Mouse (Mus musculus) c-Kit-positive CD71-positive TER-119-positive erythroid progenitor cells, embryonic 14.5 days (primary cell): ENCODE data around the gene Parm1.

Source experiments
- DNase-seq: peaks from one replicate; pipeline ENCODE4 v3.0.0-alpha.2; 2013; ENCODE audit warnings: low spot score

Parm1 gene

DNA sequence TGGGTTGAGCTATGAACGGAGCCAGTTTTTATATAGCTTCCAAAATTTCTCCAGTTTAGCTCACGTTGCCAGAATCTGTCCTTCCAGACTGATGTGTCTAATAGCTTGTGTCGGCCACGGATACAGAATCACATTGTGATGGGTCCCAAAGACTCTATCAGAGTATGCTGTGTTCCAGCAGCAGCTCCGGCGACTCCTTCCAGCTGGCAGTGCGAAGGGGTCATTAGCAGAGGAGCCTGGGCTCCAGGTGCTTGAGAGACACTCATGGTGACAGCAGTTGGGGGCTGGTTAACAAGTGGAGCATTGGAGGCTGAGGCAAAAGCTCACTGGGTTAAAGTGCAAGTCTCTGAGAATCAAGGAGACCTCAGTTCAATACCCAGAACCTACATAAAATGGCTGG lies 61.5 kb downstream of the Parm1 start:
- no peak for DNase-seq

DNA sequence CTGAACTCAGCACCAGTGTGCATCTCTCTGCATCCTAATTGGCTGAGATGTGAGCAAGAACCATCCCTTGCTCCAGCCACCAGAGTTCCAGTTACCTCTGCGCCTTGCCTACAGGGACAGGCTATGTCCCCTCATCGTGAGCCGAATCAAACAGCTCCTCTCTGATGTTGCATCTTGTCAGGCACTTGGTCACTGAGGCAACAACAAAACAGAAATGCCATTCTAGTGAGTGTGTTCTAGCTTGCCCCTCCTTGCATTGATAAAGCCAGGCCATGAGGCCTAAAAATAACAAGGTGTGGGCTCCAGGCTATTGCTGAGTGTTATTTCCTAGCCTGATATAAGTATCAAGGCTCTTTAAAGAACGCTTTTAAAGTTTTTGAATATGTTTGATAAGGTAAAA lies 64.4 kb downstream of the Parm1 start:
- DNase-seq: no peak

DNA sequence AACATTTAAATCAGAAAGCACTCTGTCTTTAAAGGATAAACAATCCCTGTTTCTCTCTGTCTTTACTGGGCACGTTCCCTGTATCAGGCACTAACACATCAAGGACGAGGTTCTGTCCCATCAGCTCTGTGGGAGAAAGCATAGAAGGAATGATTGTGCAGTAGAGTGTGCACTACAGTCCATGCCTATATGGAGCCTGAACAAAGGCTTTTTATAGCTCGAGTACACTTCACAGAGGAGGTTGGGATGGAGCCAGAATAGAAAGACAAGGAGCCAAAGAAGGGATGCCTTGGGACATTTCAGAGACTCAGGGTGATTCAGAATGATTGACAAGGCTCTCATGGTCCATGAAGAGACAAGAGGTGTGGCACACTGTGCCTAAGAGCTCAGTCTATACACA lies 68.8 kb downstream of the Parm1 start:
- DNase-seq: no peak

DNA sequence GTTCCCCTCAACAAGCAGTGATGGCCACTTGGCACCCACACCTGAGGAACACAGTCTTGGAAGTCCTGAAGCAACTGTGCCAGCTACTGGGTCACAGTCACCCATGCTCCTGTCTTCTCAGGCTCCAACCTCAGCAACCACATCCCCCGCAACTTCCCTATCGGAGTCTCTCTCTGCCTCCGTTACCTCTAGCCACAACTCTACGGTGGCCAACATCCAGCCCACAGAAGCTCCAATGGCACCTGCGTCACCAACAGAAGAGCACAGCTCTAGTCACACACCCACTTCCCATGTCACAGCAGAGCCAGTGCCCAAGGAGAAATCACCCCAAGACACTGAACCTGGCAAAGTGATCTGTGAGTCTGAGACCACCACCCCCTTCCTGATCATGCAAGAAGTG lies 76.7 kb downstream of the Parm1 start:
- no peak for DNase-seq

DNA sequence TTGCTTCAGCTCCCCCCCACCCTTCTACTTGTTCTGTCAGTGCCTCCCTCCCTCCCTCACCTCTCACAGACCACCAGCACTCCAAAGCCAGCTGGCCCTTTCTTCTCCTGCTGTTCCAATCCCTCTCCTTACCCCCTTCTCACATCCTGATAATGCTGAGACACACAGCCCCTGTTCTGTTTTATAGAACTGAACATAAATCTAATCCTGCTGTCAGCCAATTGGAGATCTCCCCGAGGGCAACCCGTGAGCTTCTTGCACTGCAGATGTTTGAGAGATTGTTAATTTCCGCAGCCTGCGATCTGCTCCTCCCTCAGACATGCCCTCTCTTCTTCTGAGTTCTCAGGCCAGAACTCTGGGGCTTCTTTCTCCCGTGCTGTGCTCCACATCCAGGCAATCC lies 79.8 kb downstream of the Parm1 start:
- no peak for DNase-seq

DNA sequence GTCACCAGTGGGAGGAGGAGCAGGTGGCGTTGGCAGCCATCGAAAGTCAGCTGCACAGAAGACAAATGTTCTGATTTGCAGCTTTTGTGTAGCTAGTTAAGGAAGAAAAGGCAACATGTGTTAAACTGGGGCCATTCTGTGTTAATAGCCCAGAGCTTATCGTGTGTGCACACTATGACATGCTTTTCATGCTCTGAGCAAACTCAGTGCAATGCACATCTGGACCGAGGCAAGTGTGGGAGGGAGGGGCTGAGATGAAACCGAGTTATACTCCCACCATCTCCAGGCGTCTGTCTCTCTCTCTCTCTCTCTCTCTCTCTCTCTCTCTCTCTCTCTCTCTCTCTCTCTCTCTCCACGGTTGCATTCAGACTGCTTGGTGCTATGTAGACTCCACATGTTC lies 82.4 kb downstream of the Parm1 start:
- DNase-seq: no peak

DNA sequence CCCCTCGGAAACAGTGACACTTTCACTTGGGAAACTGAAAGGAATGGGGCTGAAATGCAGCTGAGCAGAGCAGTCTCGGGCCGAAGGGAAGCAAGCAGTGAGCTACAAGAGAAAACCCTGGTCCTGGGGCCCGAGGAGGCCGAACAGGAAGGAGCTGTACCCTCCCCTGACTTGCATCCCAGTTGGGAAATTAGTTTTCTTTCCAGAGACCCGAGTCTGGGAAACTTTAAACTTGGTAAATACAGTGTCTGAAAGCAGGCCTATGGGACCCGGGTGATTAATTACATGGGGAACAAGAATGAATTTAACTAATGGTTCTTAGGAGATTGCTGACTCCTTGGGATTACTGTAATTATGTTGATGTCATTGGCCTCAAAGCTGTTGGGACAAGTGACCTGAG lies 85.9 kb downstream of the Parm1 start:
- DNase-seq: no peak

DNA sequence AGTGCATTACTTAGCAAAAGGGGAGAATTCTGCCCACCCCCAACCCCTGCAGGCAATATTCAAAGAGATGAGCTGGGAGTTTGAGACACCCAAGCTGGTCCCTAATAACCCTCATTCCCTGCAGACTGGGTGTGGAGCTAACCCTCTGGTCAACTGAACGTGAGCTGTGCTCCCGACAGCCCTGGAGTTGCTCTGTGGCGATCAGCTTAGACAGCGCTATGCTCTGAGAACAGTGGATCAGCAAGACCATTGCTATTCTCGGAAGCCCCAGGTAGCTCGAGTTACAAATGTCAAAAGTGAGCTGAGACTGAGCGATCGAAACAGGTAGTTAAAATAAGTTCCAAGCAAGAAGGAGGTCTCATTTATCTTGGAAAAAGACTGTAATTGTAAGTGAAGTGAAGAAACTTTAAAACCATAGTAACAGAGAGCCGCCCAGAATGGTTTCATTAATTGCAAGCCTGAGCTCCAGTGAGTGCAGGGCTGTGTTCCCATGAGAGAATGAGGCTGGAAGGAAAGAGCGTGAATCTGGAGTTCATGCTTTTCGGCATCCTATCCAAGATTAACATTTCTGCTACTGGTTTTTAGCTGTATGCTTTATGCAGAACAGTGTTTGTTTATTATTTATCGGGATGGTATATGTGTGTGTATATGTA lies 86.5 kb downstream of the Parm1 start:
- DNase-seq: no peak

DNA sequence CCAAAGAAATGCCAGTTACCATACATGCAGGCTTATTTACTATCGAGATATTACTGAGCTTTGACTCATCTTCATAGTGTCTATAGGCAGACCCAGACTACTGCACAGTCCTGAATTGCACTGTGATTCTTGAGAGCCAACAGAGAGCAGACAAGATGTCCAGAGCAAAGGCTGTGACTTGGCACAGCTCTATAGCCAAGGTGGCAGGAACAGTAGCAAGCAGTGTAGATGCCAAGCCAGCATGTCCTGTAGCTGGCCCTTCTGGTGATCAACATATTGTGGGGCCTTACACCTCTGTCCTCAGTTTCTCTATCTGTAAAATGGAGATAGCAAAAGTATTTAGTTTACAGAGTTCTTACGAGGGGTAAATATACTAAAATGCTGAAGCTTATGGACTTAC lies 89.8 kb downstream of the Parm1 start:
- DNase-seq: no peak

DNA sequence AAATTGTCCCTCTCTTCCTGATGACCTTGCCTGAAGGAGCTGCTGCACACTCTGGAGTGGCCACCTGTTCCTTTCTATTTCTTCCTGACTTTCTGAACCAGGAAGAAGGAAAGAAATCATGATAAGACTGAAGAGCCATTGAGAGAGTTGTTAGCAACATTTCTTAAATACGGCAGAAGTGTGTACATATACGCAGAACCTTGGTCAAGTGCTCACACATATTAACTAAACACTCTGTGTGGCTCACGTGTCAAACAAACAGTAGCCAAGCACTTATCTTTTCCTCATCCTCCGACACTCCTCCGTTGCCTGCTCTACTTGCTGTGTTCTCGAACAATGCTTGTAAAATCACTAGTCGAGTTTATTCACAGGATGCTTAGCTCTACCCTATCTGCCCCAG lies 90.4 kb downstream of the Parm1 start:
- no peak for DNase-seq

DNA sequence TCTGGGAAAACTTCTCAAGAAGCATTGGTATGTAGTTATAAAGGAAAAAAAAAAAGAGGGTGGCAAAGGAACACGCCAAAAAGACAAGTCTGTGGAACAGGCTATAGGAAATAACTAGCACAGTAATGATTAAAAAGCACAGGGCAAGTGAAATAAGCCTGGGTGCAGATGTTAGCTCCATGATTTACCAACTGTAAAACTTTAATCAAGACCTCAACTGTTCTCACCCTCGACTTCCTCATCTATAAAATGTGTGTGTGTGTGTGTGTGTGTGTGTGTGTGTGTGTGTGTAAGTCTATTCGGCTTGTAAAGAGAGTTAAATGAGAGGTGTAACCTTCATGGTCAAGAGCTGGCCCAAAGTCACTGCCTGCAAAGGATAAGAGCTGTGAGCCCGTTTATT lies 91.6 kb downstream of the Parm1 start:
- no peak for DNase-seq

DNA sequence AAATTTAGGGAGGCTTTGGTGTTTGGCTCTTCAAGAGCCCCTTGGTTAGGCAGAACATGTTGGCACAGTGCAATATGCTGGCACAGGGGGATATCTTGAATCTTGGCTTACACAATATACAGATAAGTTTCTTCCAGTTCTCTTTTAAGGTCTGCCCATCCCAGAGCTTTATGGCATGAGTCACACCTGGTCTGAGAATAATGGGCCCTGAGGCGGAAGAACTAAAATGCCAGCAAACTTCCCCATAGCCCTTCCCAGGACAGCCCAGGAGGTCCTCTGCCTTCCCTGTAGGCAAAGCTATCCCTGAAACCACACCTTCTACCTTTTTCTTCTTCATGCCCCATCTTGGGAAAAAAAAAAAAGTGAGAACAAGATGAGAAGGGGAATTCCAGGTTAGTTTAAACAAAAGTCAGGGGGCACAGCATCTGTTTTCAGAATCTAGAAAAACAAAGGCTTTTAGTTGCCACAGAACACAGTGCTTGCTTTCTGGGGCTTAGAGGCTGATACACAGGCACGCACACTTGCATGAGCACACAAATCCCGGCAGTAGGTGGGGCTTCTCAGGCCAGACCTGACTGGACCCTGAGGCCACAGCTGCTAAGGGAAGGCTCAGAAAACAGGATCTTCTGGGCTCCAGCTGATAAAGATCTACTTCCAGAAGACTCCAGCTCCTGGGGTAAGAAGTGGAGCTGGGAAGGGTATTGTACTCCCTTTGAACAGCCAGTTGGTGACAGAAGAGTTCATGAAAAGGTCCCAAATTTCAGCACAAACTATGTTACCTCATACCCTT lies 92.3 kb downstream of the Parm1 start:
- DNase-seq: no peak

DNA sequence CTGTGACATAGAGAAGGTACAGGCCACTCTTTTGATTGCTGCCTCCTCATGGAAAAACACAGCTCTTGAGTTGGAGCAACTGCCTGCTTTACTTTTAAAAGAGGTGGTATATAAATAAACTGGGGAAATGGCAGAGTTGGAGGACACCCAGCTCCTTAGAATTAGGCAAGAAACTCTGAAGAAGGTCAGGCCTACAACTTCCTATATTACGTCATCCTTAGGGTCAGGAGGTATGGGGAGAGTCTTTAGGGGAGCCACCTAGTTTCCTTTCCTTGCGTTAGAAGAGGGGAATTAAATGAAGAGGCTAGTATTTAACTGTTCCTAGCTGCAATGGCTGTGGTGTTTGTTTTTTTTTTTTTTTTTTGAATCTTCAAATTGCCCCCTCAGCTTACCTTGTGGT lies 93.1 kb downstream of the Parm1 start:
- DNase-seq: no peak

DNA sequence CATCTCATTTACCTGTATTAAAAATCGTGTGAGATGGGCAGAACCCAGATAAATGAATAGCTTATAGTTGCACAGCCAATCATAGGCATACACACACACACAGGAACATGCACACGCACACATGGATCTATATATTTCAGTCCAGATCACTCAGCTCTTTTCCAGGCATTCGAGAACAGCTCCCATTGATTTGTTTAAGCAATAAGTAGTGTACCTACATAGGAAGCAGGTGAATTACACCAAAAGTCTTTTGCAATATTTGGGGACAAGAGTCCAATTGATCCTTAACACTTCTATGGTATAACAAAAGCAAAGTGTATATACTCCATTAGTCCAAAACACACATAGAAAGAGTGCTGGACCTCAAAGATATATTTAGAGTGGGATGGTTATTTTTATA lies 94.2 kb downstream of the Parm1 start:
- DNase-seq: no peak

DNA sequence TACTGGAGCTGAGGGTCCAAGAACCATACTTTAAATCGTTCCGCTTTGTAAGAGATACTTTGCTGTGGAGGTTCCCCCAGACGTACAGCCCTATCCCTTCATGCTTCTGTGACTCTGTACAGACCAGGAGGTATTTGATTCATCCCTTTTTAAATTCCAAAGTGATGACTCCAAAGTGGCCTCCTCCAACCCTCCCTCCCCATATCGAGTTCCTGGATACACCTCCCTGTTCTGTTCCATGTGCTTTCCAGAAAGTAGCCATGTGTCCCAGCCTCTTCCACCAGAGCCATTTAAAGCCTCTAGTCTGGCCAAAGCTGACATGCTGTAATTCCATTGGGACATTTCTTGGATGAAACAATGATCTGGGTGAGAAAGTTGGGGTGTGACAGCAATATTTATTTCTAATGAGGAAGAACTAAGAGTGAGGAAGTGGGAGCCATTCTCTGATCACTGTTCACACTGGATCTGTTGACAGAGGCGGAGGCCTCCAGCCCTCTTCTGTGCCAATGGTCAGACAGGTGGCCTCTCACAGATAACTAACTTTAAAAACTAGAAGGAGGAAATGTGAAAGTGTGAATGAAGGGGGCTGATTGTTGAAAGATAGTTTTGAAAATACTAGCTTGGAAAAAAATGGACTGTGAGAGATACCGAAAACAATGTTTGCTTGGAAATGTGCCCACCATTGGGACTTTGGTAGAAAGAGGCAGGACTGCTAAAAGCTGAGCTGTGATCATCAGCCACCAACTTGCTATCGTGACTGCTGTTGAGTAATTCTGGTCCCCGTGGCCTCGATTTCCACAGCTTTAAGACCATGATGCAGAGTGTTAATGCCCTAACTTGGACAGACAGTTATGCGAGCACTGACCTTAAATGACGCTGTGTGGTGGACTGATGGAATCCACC lies 100.2 kb downstream of the Parm1 start:
- no peak for DNase-seq

DNA sequence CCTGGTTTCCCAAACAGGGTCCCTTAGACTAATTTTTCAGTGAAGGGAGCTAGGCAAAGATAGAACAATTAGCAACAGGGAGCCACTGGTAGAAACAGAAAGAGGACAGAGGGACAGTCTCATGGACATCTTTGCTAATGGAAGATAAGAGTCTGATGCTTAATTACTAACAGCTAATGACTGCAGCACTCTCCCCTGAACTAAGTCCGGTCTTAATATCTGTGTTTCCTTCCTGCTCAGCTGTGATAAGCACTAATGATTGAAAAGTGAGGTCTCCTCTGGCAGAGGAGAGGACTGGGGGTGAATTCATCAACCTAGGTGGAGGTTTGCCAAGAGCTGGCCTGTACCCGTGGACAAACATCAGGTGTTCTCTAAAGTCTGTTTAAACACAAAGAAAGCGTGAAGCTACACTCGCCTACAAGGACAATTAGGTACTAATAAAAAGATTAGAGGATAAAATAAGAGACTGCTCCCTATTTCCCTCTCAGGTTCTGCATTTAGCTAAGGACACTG lies 101.3 kb downstream of the Parm1 start:
- no peak for DNase-seq

DNA sequence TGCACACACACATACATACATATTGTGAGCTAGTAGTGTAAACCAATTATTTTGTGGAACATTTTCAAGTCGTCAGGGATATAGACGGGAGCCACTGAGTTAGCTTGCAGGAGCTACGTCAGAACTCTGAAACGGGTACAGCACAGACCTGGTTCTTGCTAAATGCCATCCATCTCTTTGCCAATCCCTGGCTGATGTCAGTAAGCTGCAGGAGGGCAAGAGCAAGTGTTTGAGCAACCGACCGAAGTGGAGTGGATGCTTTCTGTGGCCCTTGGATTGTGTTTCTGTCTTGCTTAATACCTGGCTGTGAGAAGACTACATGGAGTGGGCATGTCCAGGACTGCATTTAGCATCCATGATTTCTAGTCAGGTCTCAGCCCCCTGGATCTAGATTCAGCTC lies 103.8 kb downstream of the Parm1 start:
- DNase-seq: no peak

DNA sequence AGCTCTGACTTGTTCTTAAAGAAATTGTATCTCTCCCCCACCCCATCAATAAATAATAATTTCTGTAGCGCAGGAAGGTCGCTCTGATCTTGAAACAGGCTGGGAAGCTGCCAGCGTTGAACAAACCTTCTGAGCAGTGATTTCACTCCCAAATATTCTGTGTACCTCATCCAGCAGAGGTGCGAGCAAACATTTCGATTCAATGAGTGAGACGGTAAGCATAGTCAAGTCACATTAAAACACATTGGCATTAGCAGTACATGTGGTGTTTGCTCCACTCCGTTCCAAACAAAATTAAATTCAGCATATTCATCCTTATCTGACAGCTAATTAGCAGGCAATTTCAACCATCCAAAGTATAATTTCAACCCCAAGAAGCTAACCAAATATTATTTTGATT lies 109.4 kb downstream of the Parm1 start:
- DNase-seq: no peak

DNA sequence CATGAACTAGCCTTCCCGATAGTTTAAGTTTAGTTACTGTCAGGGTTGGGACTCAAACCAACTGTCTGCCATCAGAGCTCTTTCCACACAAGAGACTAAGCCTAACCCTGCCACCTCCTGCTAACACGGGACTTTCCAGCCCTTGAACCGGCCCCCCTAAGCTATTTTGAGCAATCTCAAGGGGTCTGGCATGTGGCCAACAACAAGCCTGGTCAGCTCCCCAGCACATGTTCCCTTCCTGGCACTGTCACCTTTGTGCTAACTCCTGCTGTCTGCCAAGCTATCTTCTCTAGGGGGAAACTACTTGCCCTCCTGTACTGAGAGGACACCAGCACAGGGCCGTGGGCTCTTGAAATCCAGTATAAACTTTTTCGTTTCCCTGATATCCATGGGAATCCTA lies 112.1 kb downstream of the Parm1 start:
- DNase-seq: no peak

DNA sequence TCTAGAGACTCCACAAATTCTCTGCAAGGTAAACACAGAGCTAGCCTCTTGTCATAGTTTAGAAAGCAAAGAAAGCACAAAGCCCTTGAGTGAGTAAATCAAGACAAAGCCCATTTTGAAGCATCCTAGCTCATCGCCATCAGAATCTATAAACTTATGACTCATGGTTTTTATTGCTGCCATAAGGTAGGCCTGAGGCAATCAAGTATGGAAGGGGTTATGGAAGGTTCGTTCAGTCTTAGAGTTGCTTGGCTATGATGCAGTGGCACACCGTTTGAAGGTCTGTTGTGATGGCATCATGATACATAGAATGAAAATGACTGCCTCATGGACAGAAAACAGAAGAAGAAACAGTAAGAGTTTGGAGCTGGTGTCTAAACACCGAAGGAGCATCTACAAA lies 133.9 kb downstream of the Parm1 start:
- no peak for DNase-seq

DNA sequence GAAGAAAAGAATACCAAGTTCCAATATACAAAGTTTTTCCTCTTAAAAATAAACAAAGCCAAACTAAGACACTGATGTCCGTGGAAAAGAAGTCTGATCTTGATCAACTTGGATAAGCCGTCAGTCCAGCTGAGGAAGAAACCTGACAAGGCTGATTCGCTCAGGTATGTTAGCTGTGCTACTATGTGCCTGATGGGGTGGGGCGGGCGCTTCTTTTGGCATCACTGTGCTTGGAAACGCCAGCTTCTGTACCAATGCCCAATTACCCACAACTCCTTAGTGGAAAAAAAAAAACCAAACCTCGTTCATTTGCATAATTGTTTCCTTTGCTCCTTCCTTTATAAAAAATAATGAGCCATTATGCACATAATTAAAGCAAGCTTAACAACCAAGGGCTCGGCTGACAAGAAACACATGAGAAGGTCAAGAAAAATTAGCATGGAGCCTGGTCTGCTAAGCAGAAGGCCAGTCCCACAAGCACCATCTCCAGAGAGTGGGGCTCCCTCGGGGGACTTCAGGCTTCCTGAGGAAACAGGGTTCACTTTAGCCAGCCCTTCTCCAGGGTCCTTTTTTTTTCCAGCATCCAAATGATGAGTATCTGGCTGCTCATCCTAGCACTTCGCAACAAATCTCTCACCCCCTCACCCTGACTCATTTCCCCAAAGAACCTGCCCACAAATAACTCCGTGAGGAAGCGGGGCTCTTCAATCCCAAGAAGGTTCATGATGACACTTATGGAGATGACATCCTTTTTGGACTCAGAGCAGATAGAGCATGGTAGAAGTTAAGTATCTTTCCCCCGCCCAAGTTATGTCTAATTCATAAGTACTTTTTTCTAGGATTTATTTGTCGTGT lies 135.9 kb downstream of the Parm1 start:
- no peak for DNase-seq
